21 mouse cellular contexts compared by ENCODE assay signal in the genomic region with DNA sequence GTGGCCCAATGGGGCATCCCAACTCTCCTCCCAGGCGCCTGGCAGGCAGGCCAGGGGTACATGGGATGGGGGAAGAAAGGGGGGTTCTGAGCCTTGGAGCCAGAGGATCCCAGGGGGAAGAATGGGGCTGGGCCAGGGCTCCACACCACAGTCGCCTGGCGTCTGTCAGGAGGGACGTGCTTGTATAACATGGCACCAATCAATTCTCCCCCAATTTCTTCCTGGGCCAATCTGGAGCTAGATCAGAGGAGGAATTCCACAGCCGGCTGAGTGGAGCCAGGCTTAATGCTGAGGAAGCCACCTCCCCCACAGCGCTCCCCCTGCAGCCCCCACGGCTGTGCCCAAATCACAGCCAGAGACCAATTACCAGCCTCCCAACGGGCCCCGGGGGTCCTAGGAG. TPM values are rescaled to one million over a fixed set of nuclear protein-coding genes. Genes with fewer than 3 reads are reported as not detected.
DNase-seq lines count a peak whose midpoint lies in the region; ATAC-seq lines count a peak whose summit lies in the region.
"Had no signal": no experiment of that assay in that cellular context is flagged by ENCODE, and none has a peak within 500 bp of the region (broad histone marks: within the 10 kb centered on the region; RNA-seq: fewer than 3 reads in every experiment).

No protein-coding gene starts in this region.

- H3K4me1 ChIP-seq in forebrain, embryonic 13.5 days: peaks cover 19% of the 10 kb centered on the region
- H3K4me1 ChIP-seq in forebrain, embryonic 11.5 days (replicated peaks; ENCODE audit: control insufficient read depth, insufficient read depth, low read length): no peaks in the 10 kb centered on the region
- H3K4me1 ChIP-seq in neural tube, embryonic 13.5 days (replicated peaks): peaks cover 30% of the 10 kb centered on the region
- peaks cover 7% of the 10 kb centered on the region; the same call in 1 of the 2 replicates for H3K4me1 ChIP-seq in neural tube, embryonic 15.5 days
- peaks cover 20% of the 10 kb centered on the region for H3K4me1 ChIP-seq in forebrain, embryonic 16.5 days (replicated peaks; ENCODE audit: control insufficient read depth, insufficient read depth, low read length)
- peaks cover 23% of the 10 kb centered on the region for H3K4me1 ChIP-seq in limb, embryonic 15.5 days
- H3K4me1 ChIP-seq: liver, embryonic 15.5 days had no signal

- H3K27me3 ChIP-seq in forebrain, embryonic 13.5 days: no peaks in the 10 kb centered on the region
- no peaks in the 10 kb centered on the region for H3K27me3 ChIP-seq in forebrain, embryonic 11.5 days (ENCODE audit: control insufficient read depth, insufficient read depth, low read length)
- H3K27me3 ChIP-seq in neural tube, embryonic 13.5 days: no peaks in the 10 kb centered on the region
- no peaks in the 10 kb centered on the region; the same call in 1 of the 2 replicates for H3K27me3 ChIP-seq in neural tube, embryonic 15.5 days (replicated peaks)
- H3K27me3 ChIP-seq in forebrain, embryonic 16.5 days (replicated peaks; ENCODE audit: control insufficient read depth, insufficient read depth, low read length): no peaks in the 10 kb centered on the region
- H3K27me3 ChIP-seq in limb, embryonic 15.5 days: no peaks in the 10 kb centered on the region
- H3K27me3 ChIP-seq: liver, embryonic 15.5 days; neural tube, embryonic 12.5 days had no signal

- DNase-seq in forebrain, embryonic 11.5 days (ENCODE audit: low spot score): no peak
- no peak for DNase-seq in urinary bladder, postnatal 36 days (ENCODE audit: low spot score in 2 of 2)
- DNase-seq in urinary bladder, adult 2 months (ENCODE audit: low spot score): no peak
- DNase-seq: cerebellum, postnatal 10 days; embryo, embryonic 11 days; gastrocnemius, adult 2 months; heart, adult 2 months; kidney, adult 11 months; kidney, postnatal 10 days; thymus, adult 18-20 months had no signal

- 45% methylated on average over 9 of the region's 9 CpGs for WGBS in forebrain, embryonic 13.5 days
- WGBS in forebrain, embryonic 11.5 days: 66% methylated on average over 9 of the region's 9 CpGs
- WGBS in neural tube, embryonic 13.5 days: 50% methylated on average over 9 of the region's 9 CpGs
- WGBS in neural tube, embryonic 15.5 days: 42% methylated on average over 9 of the region's 9 CpGs
- WGBS in forebrain, embryonic 16.5 days: 37% methylated on average over 9 of the region's 9 CpGs
- WGBS in limb, embryonic 15.5 days: 19% methylated on average over 9 of the region's 9 CpGs

- H3K4me3 ChIP-seq in forebrain, embryonic 13.5 days: no peak overlapping the region
- no peak overlapping the region for H3K4me3 ChIP-seq in forebrain, embryonic 11.5 days (ENCODE audit: low read depth, low read length)
- no peak overlapping the region for H3K4me3 ChIP-seq in neural tube, embryonic 13.5 days
- H3K4me3 ChIP-seq in neural tube, embryonic 15.5 days (replicated peaks): no peak overlapping the region
- no peak overlapping the region for H3K4me3 ChIP-seq in forebrain, embryonic 16.5 days (replicated peaks; ENCODE audit: low read length)
- no peak overlapping the region for H3K4me3 ChIP-seq in limb, embryonic 15.5 days
- H3K4me3 ChIP-seq: gastrocnemius, adult 2 months; heart, adult 2 months; hindbrain, embryonic 13.5 days; liver, embryonic 15.5 days; megakaryocyte, embryonic 14.5 days; neural tube, embryonic 12.5 days had no signal

- no peak overlapping the region for H3K9ac ChIP-seq in forebrain, embryonic 13.5 days
- H3K9ac ChIP-seq in forebrain, embryonic 11.5 days (ENCODE audit: low read length): no peak overlapping the region
- H3K9ac ChIP-seq in neural tube, embryonic 13.5 days: no peak overlapping the region
- H3K9ac ChIP-seq in neural tube, embryonic 15.5 days (replicated peaks): no peak overlapping the region
- 0 out of 2 replicates have a peak overlapping the region, but pooled peaks have one; percentile 5 for H3K9ac ChIP-seq in forebrain, embryonic 16.5 days (replicated peaks; ENCODE audit: low read depth, low read length)
- H3K9ac ChIP-seq in limb, embryonic 15.5 days: no peak overlapping the region
- H3K9ac ChIP-seq: hindbrain, embryonic 13.5 days; liver, embryonic 15.5 days; neural tube, embryonic 12.5 days had no signal

- H3K4me2 ChIP-seq in forebrain, embryonic 13.5 days: no peak overlapping the region
- H3K4me2 ChIP-seq in forebrain, embryonic 11.5 days (ENCODE audit: low read depth, low read length, severe bottlenecking): no peak overlapping the region
- H3K4me2 ChIP-seq in neural tube, embryonic 13.5 days: no peak overlapping the region
- no peak overlapping the region for H3K4me2 ChIP-seq in neural tube, embryonic 15.5 days
- no peak overlapping the region for H3K4me2 ChIP-seq in forebrain, embryonic 16.5 days (ENCODE audit: low read length)
- H3K4me2 ChIP-seq in limb, embryonic 15.5 days: no peak overlapping the region
- H3K4me2 ChIP-seq: hindbrain, embryonic 13.5 days; liver, embryonic 15.5 days; neural tube, embryonic 12.5 days had no signal

- H3K9me3 ChIP-seq in forebrain, embryonic 13.5 days (replicated peaks): no peaks in the 10 kb centered on the region
- no peaks in the 10 kb centered on the region for H3K9me3 ChIP-seq in forebrain, embryonic 11.5 days (ENCODE audit: control insufficient read depth, low read length)
- no peaks in the 10 kb centered on the region for H3K9me3 ChIP-seq in neural tube, embryonic 13.5 days
- no peaks in the 10 kb centered on the region for H3K9me3 ChIP-seq in neural tube, embryonic 15.5 days (replicated peaks)
- no peaks in the 10 kb centered on the region for H3K9me3 ChIP-seq in forebrain, embryonic 16.5 days (ENCODE audit: control insufficient read depth, low read length)
- no peaks in the 10 kb centered on the region for H3K9me3 ChIP-seq in limb, embryonic 15.5 days
- H3K9me3 ChIP-seq: hindbrain, embryonic 13.5 days; liver, embryonic 15.5 days; megakaryocyte, embryonic 14.5 days; neural tube, embryonic 12.5 days had no signal

- H3K36me3 ChIP-seq in forebrain, embryonic 13.5 days (ENCODE audit: poor library complexity, severe bottlenecking): no peaks in the 10 kb centered on the region
- H3K36me3 ChIP-seq in forebrain, embryonic 11.5 days (ENCODE audit: control insufficient read depth, insufficient read depth, low read length): no peaks in the 10 kb centered on the region
- H3K36me3 ChIP-seq in neural tube, embryonic 13.5 days: no peaks in the 10 kb centered on the region
- no peaks in the 10 kb centered on the region for H3K36me3 ChIP-seq in neural tube, embryonic 15.5 days
- no peaks in the 10 kb centered on the region for H3K36me3 ChIP-seq in forebrain, embryonic 16.5 days (ENCODE audit: control insufficient read depth, insufficient read depth)
- no peaks in the 10 kb centered on the region for H3K36me3 ChIP-seq in limb, embryonic 15.5 days
- H3K36me3 ChIP-seq: hindbrain, embryonic 13.5 days; liver, embryonic 15.5 days; neural tube, embryonic 12.5 days had no signal

- H3K27ac ChIP-seq in forebrain, embryonic 13.5 days: no peak overlapping the region
- no peak overlapping the region for H3K27ac ChIP-seq in forebrain, embryonic 11.5 days (ENCODE audit: low read depth, low read length)
- no peak overlapping the region for H3K27ac ChIP-seq in neural tube, embryonic 13.5 days (replicated peaks)
- no peak overlapping the region for H3K27ac ChIP-seq in neural tube, embryonic 15.5 days (replicated peaks)
- no peak overlapping the region for H3K27ac ChIP-seq in forebrain, embryonic 16.5 days (ENCODE audit: low read length)
- 0 out of 2 replicates have a peak overlapping the region, but pooled peaks have one; percentile 38 for H3K27ac ChIP-seq in limb, embryonic 15.5 days
- H3K27ac ChIP-seq: gastrocnemius, adult 2 months; heart, adult 2 months; hindbrain, embryonic 13.5 days; liver, embryonic 15.5 days; neural tube, embryonic 12.5 days had no signal

- peak; percentile 44; the same call in 1 of the 2 replicates for ATAC-seq in forebrain, embryonic 13.5 days
- ATAC-seq in forebrain, embryonic 11.5 days (replicated peaks; ENCODE audit: low FRiP score): no peak
- 0 out of 2 replicates have a peak, but pooled peaks have one; percentile 17 for ATAC-seq in neural tube, embryonic 13.5 days (ENCODE audit: low read depth)
- no peak for ATAC-seq in neural tube, embryonic 15.5 days (ENCODE audit: low FRiP score)
- peak; percentile 74 for ATAC-seq in forebrain, embryonic 16.5 days
- no peak for ATAC-seq in limb, embryonic 15.5 days (ENCODE audit: insufficient number of reproducible peaks, low FRiP score, low TSS enrichment, low read depth)
- ATAC-seq: lung, postnatal 0 days had no signal

RNA-seq across cellular contexts. Expression of gene Sstr5, which starts 23.4 kb away (rescaled TPM):
- 0.10 and 0.11 TPM in 2 replicates for polyA plus RNA-seq in forebrain, embryonic 13.5 days (2015; fragmentation: Nextera tagmentation; extraction: Ambion mirVana)
- 0.24 TPM in 1 of 2 replicates, not detected in the other for polyA plus RNA-seq in forebrain, embryonic 11.5 days (2014; fragmentation: Nextera tagmentation; extraction: Ambion mirVana)
- polyA plus RNA-seq in neural tube, embryonic 13.5 days (2015; fragmentation: Nextera tagmentation; extraction: Ambion mirVana): 0.39 and 0.42 TPM in 2 replicates
- 0.64 and 0.93 TPM in 2 replicates for polyA plus RNA-seq in neural tube, embryonic 15.5 days (2015; fragmentation: Nextera tagmentation; extraction: Ambion mirVana)
- 0.32 and 0.44 TPM in 2 replicates for polyA plus RNA-seq in forebrain, embryonic 16.5 days (2015; fragmentation: Nextera tagmentation; extraction: Ambion mirVana)
- polyA plus RNA-seq in limb, embryonic 15.5 days (2015; fragmentation: Nextera tagmentation; extraction: Ambion mirVana): 0.08 TPM in 1 of 2 replicates, not detected in the other
- polyA plus RNA-seq in urinary bladder, adult 2 months (2012; rRNA removed): 0.06 TPM in 1 of 2 replicates, not detected in the other
- polyA plus RNA-seq: heart, adult 2 months; heart, postnatal 0 days; liver, embryonic 15.5 days; neural tube, embryonic 12.5 days had no signal

RNA-seq across cellular contexts. Expression of gene Sox8, which starts 50.0 kb away (rescaled TPM):
- polyA plus RNA-seq in forebrain, embryonic 13.5 days (2015; fragmentation: Nextera tagmentation; extraction: Ambion mirVana): 15.3 and 17.5 TPM in 2 replicates
- polyA plus RNA-seq in forebrain, embryonic 11.5 days (2014; fragmentation: Nextera tagmentation; extraction: Ambion mirVana): 7.3 and 7.5 TPM in 2 replicates
- polyA plus RNA-seq in neural tube, embryonic 13.5 days (2015; fragmentation: Nextera tagmentation; extraction: Ambion mirVana): 10.8 and 11.6 TPM in 2 replicates
- 16.0 and 16.9 TPM in 2 replicates for polyA plus RNA-seq in neural tube, embryonic 15.5 days (2015; fragmentation: Nextera tagmentation; extraction: Ambion mirVana)
- 26.1 and 26.8 TPM in 2 replicates for polyA plus RNA-seq in forebrain, embryonic 16.5 days (2015; fragmentation: Nextera tagmentation; extraction: Ambion mirVana)
- 10.9 and 14.7 TPM in 2 replicates for polyA plus RNA-seq in limb, embryonic 15.5 days (2015; fragmentation: Nextera tagmentation; extraction: Ambion mirVana)
- polyA plus RNA-seq in urinary bladder, adult 2 months (2012; rRNA removed): 1.2 and 1.5 TPM in 2 replicates

RNA-seq across cellular contexts. Expression of gene Lmf1, which starts 58.4 kb away (rescaled TPM):
- polyA plus RNA-seq in forebrain, embryonic 13.5 days (2015; fragmentation: Nextera tagmentation; extraction: Ambion mirVana): 19.7 and 20.9 TPM in 2 replicates
- polyA plus RNA-seq in forebrain, embryonic 11.5 days (2014; fragmentation: Nextera tagmentation; extraction: Ambion mirVana): 18.3 and 20.7 TPM in 2 replicates
- 24.9 and 26.2 TPM in 2 replicates for polyA plus RNA-seq in neural tube, embryonic 13.5 days (2015; fragmentation: Nextera tagmentation; extraction: Ambion mirVana)
- 26.2 and 26.9 TPM in 2 replicates for polyA plus RNA-seq in neural tube, embryonic 15.5 days (2015; fragmentation: Nextera tagmentation; extraction: Ambion mirVana)
- 18.3 and 19.4 TPM in 2 replicates for polyA plus RNA-seq in forebrain, embryonic 16.5 days (2015; fragmentation: Nextera tagmentation; extraction: Ambion mirVana)
- 28.8 and 30.5 TPM in 2 replicates for polyA plus RNA-seq in limb, embryonic 15.5 days (2015; fragmentation: Nextera tagmentation; extraction: Ambion mirVana)
- 12.5 and 16.6 TPM in 2 replicates for polyA plus RNA-seq in urinary bladder, adult 2 months (2012; rRNA removed)

Comparison
In these comparisons a context has a peak if more than half of its experiments do, and no peak if none do; other contexts are left out.
1. ATAC-seq: peak in forebrain, embryonic 13.5 days (single experiment), neural tube, embryonic 13.5 days (single experiment) and forebrain, embryonic 16.5 days (single experiment); none in forebrain, embryonic 11.5 days (single experiment), neural tube, embryonic 15.5 days (single experiment) and limb, embryonic 15.5 days (single experiment).